Mouse (Mus musculus) intestine, embryonic 15.5 days (tissue): Measurements from ENCODE around the gene Gm28047. TPM values are rescaled to one million over a fixed set of nuclear protein-coding genes. Genes with fewer than 3 reads are reported as not detected.

Experiments used
- ATAC-seq: fragments of 200-750 bp; cut with Nextera tagmentation; 2 replicates; pipeline ENCODE4 v1.8.0; 2017; ENCODE audit warnings: moderate TSS enrichment, moderate library complexity
- H3K27ac ChIP-seq: fragments of 300-500 bp; sonication (generic); 2 replicates; pipeline ENCODE4 v1.5.1; 2015; ENCODE audit warnings: mild to moderate bottlenecking, inconsistent platforms
- H3K27me3 ChIP-seq: fragments of 300-500 bp; sonication (generic); replicated peaks from 2 replicates; pipeline ENCODE4 v1.6.1; 2015; ENCODE audit warnings: inconsistent platforms
- H3K36me3 ChIP-seq: fragments of 300-500 bp; sonication (generic); 2 replicates; pipeline ENCODE4 v1.6.1; 2015; ENCODE audit warnings: inconsistent platforms
- H3K4me1 ChIP-seq: fragments of 300-500 bp; sonication (generic); replicated peaks from 2 replicates; pipeline ENCODE4 v1.6.1; 2015; ENCODE audit warnings: inconsistent platforms
- H3K4me2 ChIP-seq: fragments of 300-500 bp; sonication (generic); replicated peaks from 2 replicates; pipeline ENCODE4 v1.6.1; 2015; ENCODE audit warnings: mild to moderate bottlenecking, inconsistent platforms
- H3K4me3 ChIP-seq: fragments of 300-500 bp; sonication (generic); replicated peaks from 2 replicates; pipeline ENCODE4 v1.5.1; 2015; ENCODE audit warnings: inconsistent platforms
- H3K9ac ChIP-seq: fragments of 300-500 bp; sonication (generic); 2 replicates; pipeline ENCODE4 v1.6.1; 2015; ENCODE audit warnings: inconsistent platforms
- H3K9me3 ChIP-seq: fragments of 300-500 bp; sonication (generic); 2 replicates; pipeline ENCODE4 v1.6.1; 2016; ENCODE audit warnings: inconsistent platforms
- WGBS: fragments of 180-500 bp; shearing (Covaris S2); methylation state at CpG from one replicate; pipeline ENCODE4 v1.1.7; 2015; 5-methylcytosine and 5-hydroxymethylcytosine counted together
- polyA plus RNA-seq: library from polyadenylated mRNA; unstranded; fragments of >200 nt; fragmentation: Nextera tagmentation; extraction: Ambion mirVana; gene quantifications from 2 replicates; pipeline ENCODE4 v1.2.1, GENCODE M21; 2015

The Gm28047 gene
- polyA plus RNA-seq, 1 experiment from 2014 or later, result not detected

- Histone ChIP-seq H3K9ac (peak overlapping the region; percentile 61), H3K4me2 (peak overlapping the region; percentile 87), H3K27ac (peak overlapping the region; percentile 81), H3K4me3 (peak overlapping the region; percentile 58), H3K27me3 (no peaks in the 10 kb centered on the region), H3K36me3 (no peaks in the 10 kb centered on the region), H3K4me1 (peaks cover 27% of the 10 kb centered on the region), H3K9me3 (no peaks in the 10 kb centered on the region)
- 4% methylated on average over 9 of the region's 9 CpGs for WGBS
- peak; percentile 68 for ATAC-seq
These were observed 114.8 kb downstream of the Gm28047 start for GRCm38 (mm10) chr15:102510110-102510509.

- peaks cover 27% of the 10 kb centered on the region for H3K4me1 ChIP-seq
- H3K9ac ChIP-seq, result no peak overlapping the region
These were observed 116.5 kb downstream of the Gm28047 start for GRCm38 (mm10) chr15:102508336-102508735.

GRCm38 (mm10) chr15:102507561-102507960 is 117.3 kb downstream of the Gm28047 start:
- Histone ChIP-seq H3K36me3 (peaks cover 11% of the 10 kb centered on the region; the same call in 1 of the 2 replicates), H3K27ac (no peak overlapping the region), H3K9me3 (no peaks in the 10 kb centered on the region), H3K27me3 (no peaks in the 10 kb centered on the region), H3K9ac (no peak overlapping the region), H3K4me1 (peaks cover 27% of the 10 kb centered on the region), H3K4me3 (no peak overlapping the region), H3K4me2 (no peak overlapping the region)
- ATAC-seq, result no peak

More at GRCm38 (mm10) chr15:102508336-102508735, 116.5 kb downstream of the Gm28047 start:
- WGBS, result 87% methylated on average over 3 of the region's 3 CpGs
- Histone ChIP-seq H3K9me3 (no peaks in the 10 kb centered on the region), H3K27ac (no peak overlapping the region), H3K36me3 (peaks cover 8% of the 10 kb centered on the region; the same call in 1 of the 2 replicates), H3K4me3 (no peak overlapping the region), H3K4me2 (no peak overlapping the region), H3K27me3 (no peaks in the 10 kb centered on the region)
- ATAC-seq, result no peak

GRCm38 (mm10) chr15:102506864-102507263 is 118.0 kb downstream of the Gm28047 start:
- Histone ChIP-seq H3K27me3 (no peaks in the 10 kb centered on the region), H3K9ac (no peak overlapping the region), H3K9me3 (no peaks in the 10 kb centered on the region), H3K36me3 (peaks cover 14% of the 10 kb centered on the region), H3K4me3 (no peak overlapping the region), H3K27ac (0 out of 2 replicates have a peak overlapping the region, but pooled peaks have one; percentile 2), H3K4me2 (no peak overlapping the region), H3K4me1 (peaks cover 25% of the 10 kb centered on the region)
- no peak for ATAC-seq
- WGBS, result 81% methylated on average over 1 of the region's 1 CpGs

DNA sequence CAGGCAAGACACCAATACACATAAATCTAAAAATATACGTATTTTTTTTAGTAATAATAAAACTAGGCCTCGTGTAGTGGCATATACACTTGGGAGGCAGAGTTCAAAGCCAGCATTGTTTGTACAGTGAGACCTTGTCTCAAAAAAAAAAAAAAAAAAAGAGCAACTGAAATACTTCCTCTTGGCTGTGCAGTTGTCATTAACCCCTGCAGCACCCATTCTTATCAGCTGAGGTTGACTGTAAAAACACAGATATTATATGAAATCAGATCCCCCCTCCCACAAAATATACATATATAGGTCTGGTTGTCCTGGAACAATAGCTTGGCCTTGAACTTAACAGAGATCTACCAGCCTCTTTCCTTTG is 118.4 kb downstream of the Gm28047 start:
- no peak overlapping the region for H3K4me2 ChIP-seq
- H3K9ac ChIP-seq, result no peak overlapping the region
- H3K27ac ChIP-seq, result peak overlapping the region; percentile 34; the same call in 1 of the 2 replicates
- ATAC-seq, result no peak
- H3K9me3 ChIP-seq, result no peaks in the 10 kb centered on the region
- WGBS, result 26% methylated on average over 2 of the region's 2 CpGs
- no peaks in the 10 kb centered on the region for H3K27me3 ChIP-seq
- H3K4me1 ChIP-seq, result peaks cover 25% of the 10 kb centered on the region
- H3K4me3 ChIP-seq, result no peak overlapping the region
- H3K36me3 ChIP-seq, result peaks cover 18% of the 10 kb centered on the region

GRCm38 (mm10) chr15:102505770-102506463 is 119.0 kb downstream of the Gm28047 start:
- peak overlapping the region; percentile 34; the same call in 1 of the 2 replicates for H3K27ac ChIP-seq
- no peak overlapping the region for H3K4me3 ChIP-seq
- no peaks in the 10 kb centered on the region for H3K27me3 ChIP-seq
- H3K36me3 ChIP-seq, result peaks cover 23% of the 10 kb centered on the region
- ATAC-seq, result no peak
- no peak overlapping the region for H3K9ac ChIP-seq
- H3K4me2 ChIP-seq, result no peak overlapping the region
- H3K9me3 ChIP-seq, result no peaks in the 10 kb centered on the region
- peaks cover 25% of the 10 kb centered on the region for H3K4me1 ChIP-seq
- 81% methylated on average over 9 of the region's 9 CpGs for WGBS

GRCm38 (mm10) chr15:102505073-102505769 is 119.6 kb downstream of the Gm28047 start:
- H3K36me3 ChIP-seq, result peaks cover 29% of the 10 kb centered on the region
- WGBS, result 68% methylated on average over 12 of the region's 12 CpGs
- H3K9me3 ChIP-seq, result no peaks in the 10 kb centered on the region

GRCm38 (mm10) chr15:102503924-102504782 is 120.7 kb downstream of the Gm28047 start:
- Histone ChIP-seq H3K9me3 (no peaks in the 10 kb centered on the region), H3K4me3 (no peak overlapping the region), H3K9ac (no peak overlapping the region), H3K36me3 (peaks cover 37% of the 10 kb centered on the region), H3K27me3 (no peaks in the 10 kb centered on the region), H3K27ac (no peak overlapping the region), H3K4me2 (no peak overlapping the region), H3K4me1 (peaks cover 19% of the 10 kb centered on the region)
- WGBS, result 86% methylated on average over 9 of the region's 9 CpGs
- ATAC-seq, result no peak

More at GRCm38 (mm10) chr15:102505073-102505769, 119.6 kb downstream of the Gm28047 start:
- H3K4me2 ChIP-seq, result no peak overlapping the region
- no peak for ATAC-seq
- H3K27ac ChIP-seq, result no peak overlapping the region
- H3K27me3 ChIP-seq, result no peaks in the 10 kb centered on the region
- peaks cover 24% of the 10 kb centered on the region for H3K4me1 ChIP-seq
- no peak overlapping the region for H3K9ac ChIP-seq
- no peak overlapping the region for H3K4me3 ChIP-seq

DNA sequence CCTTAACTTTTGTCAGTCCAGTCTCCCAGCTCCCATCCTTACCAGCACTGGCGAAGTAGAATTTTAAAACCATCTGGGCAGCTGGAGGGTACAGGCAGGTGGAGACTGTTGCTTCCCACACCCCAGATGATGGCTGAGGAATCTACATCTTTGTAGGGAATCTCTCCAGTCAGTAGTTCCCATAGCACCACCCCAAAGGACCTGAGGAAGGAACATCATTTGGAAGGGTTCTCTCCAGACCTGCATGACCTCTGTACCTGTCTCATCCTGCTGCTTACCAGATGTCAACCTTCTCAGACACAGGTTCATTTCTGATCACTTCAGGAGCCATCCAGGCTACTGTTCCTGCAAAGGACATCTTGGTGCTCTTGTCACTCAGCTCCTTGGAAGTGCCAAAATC is 121.4 kb downstream of the Gm28047 start, which contains the start of gene Gm10337:
Gene Gm10337, plus strand, starts transcription at position 276 of the 400 bp plus-strand sequence.
- peaks cover 37% of the 10 kb centered on the region for H3K36me3 ChIP-seq
- no peak within 1 kb of the TSS for H3K4me2 ChIP-seq
- ATAC-seq, result no peak
- H3K27ac ChIP-seq, result 0 out of 2 replicates have a peak within 1 kb of the TSS, but pooled peaks have one; percentile 8
- H3K4me1 ChIP-seq, result peaks cover 19% of the 10 kb centered on the region
- H3K9ac ChIP-seq, result no peak within 1 kb of the TSS
- H3K9me3 ChIP-seq, result no peaks in the 10 kb centered on the region
- 88% methylated on average over 1 of the region's 1 CpGs for WGBS
- H3K4me3 ChIP-seq, result no peak within 1 kb of the TSS
- no peaks in the 10 kb centered on the region for H3K27me3 ChIP-seq

- ATAC-seq, result peak; percentile 53
- Histone ChIP-seq H3K4me1 (peaks cover 19% of the 10 kb centered on the region), H3K27ac (peak overlapping the region; percentile 6; the same call in 1 of the 2 replicates), H3K36me3 (peaks cover 45% of the 10 kb centered on the region), H3K4me3 (no peak overlapping the region), H3K9me3 (no peaks in the 10 kb centered on the region), H3K4me2 (no peak overlapping the region), H3K27me3 (no peaks in the 10 kb centered on the region), H3K9ac (no peak overlapping the region)
- WGBS, result 69% methylated on average over 9 of the region's 9 CpGs
These were observed 122.5 kb downstream of the Gm28047 start for GRCm38 (mm10) chr15:102502254-102502840.

DNA sequence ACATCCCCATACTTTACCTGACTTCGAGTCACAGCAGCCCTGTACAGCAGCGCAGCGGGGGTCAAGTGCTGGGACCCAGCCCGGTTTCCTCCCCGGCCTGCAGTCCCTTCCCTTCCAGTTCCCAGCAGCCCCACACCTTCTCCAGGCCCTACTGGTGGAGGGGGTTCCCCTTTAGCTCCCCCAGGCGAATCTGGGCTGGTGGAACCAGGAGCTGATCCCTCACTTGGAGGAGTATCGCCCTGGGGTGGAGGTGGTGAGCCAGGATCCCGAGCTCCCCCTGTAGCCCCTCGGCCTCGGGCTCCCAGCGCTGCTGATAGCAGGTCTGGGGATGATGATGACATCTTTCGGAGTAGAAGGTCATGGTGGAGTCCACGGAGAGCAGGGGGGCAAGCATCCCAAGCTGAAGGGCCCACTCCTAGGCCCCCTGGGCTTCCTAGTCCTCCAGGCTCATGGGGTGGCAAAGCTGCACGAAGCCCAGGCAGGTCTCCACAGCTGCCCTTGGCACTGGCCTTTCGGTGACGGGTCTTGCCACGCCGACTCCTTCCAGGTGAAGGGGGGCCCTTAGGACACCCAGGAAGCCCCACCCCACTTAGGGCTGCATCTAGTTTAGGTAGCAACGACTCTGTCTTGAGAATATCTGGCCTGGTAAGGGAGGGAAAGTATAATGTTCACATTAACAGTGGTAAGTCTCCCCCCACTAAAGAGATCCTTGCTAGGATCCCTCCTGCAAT is 123.6 kb downstream of the Gm28047 start:
- no peak overlapping the region for H3K4me3 ChIP-seq
- H3K27ac ChIP-seq, result peak overlapping the region; percentile 6; the same call in 1 of the 2 replicates
- no peak overlapping the region for H3K4me2 ChIP-seq
- no peaks in the 10 kb centered on the region for H3K9me3 ChIP-seq
- H3K36me3 ChIP-seq, result peaks cover 52% of the 10 kb centered on the region
- 0 out of 2 replicates have a peak, but pooled peaks have one; percentile 7 for ATAC-seq
- WGBS, result 83% methylated on average over 19 of the region's 19 CpGs
- H3K9ac ChIP-seq, result 0 out of 2 replicates have a peak overlapping the region, but pooled peaks have one; percentile 10
- no peaks in the 10 kb centered on the region for H3K27me3 ChIP-seq
- peaks cover 19% of the 10 kb centered on the region for H3K4me1 ChIP-seq
